Mouse (Mus musculus): ENCODE data around the gene Zfp362.

Gene Zfp362

DNA sequence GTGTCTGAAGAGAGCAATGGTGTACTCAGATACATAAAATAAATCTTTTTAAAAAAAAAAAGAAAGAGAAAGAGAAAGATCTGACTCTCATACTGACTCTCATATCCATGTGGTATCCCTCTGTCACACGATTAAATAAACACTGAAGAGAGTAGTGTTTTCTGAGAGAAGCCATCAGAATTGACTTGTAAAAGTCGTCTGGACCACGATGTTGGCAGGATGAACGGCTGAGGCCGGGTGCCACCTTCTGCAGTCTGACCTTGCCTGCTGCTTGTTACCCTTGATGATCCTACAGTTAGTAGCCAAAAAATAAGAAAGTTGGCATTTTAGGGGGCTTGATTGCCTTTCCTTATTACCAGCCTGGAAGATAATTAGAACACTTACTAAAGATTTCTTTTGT is 73.1 kb downstream of the Zfp362 start:
- CTCF ChIA-PET: no interaction called here

DNA sequence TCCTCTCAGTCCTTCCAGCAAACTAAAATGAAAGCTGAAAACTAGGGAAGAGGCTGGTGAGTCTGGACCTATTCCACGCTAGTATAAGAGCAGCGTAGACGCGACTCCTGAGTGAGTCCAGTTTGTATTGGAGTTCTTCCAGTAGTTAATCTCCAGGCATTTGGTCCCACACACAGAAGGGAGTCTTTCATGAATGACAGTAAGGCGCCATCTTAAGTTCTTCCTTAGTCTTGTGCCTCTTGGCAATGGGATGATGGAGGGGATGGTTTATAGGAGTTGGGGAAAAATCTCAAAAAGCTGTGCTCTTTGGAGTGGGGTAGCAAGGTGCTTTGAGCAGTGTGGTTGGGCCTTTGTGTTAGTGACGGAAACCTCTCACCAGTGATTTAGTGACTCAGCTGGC is 75.6 kb downstream of the Zfp362 start:
- CTCF ChIA-PET: no interaction called here

DNA sequence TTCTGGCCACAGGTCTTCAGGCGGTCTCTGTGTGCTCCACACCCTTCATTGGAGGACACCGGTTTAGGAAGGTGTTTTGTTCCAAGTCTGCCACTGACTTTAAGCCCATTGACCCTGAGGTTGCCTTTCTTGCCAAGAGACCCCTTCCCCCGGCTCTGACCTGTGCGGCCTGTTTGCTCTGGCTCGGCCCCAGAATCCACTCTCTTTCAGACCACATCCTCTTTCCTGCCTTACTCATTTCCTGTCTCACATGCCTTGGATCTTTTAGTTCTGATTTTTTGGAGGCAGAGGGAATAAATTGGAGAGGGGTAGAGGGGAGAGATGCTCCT is 76.2 kb downstream of the Zfp362 start:
- CTCF ChIA-PET: no interaction called here

DNA sequence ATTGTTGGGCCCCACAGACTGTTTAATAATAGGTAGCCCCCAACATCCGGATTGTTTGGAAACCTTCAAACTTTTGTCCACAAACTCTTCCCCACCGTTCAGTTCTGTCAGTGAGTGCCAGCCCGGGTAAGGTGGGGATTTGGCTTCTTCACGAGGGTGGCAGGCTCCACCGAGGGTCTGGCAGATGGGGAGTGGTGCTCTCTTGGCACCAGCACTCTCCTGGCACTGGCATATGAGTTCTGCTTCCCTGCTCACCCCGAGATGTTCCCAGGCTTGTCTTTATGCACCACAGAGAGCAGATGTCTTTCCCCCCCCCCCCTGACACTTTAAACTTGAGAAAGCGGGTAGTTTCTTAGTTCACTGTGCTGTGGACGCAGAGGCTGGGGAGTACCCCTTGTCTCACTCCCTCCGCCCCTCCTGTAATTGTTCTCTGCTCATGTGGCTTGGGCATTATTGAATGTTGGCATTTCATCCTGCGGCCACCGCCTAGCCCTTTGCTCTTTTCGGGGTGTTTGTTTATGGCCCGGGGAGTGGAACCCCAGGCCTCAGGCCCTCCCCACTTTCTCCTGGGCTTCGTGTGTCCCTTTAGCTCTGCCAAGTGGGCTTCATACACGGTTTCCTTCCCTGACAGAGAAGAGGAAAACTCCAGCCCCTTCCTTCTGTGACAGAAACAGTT is 76.7 kb downstream of the Zfp362 start:
- CTCF ChIA-PET: no interaction called here

DNA sequence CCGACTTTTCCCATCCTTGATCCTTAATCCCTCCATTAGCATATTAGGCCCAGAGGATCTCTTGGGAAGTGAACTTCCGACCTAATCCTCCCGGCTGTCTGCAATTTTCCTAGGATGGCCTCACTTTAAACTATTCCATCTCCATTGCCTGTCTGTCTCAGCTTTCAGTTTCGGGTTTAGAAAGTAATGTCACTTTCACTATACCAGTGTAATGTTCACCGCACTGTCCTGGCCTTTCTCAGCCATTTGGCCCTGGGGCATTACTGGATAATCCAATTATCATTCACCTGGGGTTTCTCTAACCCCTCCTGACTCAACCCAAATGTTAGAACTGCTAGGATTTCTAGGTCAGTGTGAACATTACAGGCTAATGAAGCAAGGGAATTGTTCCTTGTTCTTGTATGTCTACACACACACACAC is 77.4 kb downstream of the Zfp362 start:
- CTCF ChIA-PET: interaction anchor here (0.6 kb wide), 1 partner anchor 10 kb away, joined by 3 read pairs; no protein-coding TSS in a partner anchor

DNA sequence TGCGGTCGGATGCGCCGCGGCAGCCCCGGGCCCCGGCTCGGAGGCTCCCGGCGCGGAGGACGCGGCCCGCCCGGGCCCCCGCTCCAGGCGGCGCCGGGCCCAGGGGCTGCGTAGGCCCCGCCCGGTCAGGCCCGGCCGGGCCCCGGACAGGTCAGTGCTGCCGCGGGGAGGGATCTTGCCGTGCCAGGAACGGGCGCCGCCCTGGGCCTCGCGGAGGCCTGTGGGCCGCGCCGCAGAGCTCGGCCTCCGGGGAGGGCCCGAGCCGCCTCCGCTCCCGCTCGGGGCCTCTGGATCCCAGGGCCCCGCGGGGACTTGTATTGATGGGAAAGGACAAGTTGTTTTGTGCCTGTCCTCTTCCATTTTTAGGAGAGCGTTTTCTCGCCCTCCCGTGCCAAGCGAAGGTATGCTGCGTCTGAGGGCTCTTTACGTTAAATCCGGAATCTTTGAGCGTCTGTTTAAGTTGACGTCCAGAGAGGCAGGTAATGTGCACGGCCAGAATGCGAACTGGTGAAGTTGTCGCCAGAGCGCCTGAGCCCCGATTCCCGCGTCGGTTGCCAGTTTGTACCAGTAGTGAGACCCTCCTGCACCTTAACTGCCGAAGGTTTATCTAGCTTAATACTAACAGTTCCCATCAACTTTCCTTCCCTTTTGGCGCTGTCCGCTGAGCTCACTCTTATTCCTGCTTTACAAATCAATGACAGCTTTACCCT is 78.0 kb downstream of the Zfp362 start:
- CTCF ChIA-PET: interaction anchor here (0.6 to 1.2 kb wide), 2 partner anchors 8 to 11 kb away, joined by 3 read pairs; no protein-coding TSS in a partner anchor

DNA sequence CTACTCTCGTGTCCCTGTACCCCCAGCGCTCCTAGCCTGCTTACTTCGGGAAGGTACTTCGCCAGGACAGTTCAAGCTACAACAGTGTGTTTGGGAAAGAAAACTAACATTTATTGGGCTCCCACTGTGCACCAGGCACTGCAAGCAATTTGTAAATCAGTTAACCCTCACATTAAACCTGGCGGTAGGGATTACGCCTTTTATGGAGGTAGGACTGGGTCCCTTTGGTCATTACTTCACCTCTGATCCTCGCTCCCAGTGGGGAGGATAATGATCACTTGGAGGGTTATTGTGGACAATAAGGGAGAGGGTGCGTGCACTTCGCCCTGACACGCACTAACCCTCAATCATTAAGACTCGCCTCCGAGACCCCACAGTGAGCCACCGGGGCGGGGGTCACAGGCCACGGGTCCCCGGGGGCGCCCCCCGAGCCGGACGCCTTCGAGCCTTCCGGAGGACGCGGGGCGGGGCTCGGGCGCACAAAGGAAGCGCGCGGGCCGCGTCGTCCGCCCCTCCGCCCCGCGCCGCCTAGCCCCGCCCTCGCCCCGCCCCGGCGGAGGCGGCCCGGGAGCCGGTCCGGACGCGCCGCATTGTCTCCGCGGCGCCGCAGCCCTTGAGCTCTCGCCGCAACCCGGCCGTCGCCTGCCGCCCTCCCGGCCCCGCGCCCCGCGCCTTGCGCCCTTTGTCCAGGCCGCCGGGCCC is 78.7 kb downstream of the Zfp362 start:
- CTCF ChIA-PET: interaction anchor here (1.2 kb wide), 1 partner anchor 9 kb away, joined by 3 read pairs; no protein-coding TSS in a partner anchor

DNA sequence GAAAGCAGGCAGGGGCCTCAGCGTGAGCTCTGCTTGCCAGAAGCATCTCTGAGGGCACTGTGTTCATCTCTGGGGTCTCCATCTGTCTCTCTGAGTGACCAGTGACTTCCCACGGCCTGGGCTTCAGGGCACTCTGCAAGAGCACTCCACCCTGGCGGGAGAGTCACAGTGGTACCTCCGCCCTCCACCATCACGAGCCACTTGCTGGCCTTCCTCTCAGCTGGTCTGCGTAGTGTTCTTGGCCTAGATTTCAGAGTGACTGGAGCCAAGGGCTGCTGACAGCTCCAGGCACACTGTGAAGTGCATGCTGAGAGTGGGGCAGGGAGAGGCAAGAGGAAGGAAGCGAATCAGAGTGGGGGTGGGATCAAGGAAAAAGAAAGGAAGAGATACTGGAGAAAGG is 81.8 kb downstream of the Zfp362 start:
- CTCF ChIA-PET: no interaction called here

DNA sequence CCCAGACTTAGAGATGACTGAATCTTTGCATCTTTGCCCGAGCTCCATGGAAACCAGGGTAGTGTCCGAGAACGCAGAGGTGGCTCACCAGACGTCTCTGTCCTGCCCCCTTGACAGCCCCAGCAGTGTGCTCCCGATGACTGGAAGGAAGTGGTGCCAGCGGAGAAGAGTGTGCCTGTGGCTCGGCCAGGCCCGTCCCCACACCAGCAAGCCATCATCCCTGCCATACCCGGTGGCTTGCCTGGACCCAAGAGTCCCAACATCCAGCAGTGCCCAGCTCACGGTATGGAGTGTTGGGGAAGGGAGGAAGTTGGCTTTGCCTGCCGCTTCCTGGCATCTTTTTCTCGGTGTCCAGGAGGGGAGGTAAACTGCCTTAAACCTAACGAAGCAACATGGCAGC is 82.4 kb downstream of the Zfp362 start:
- CTCF ChIA-PET: no interaction called here
